Mouse (Mus musculus): ENCODE measurements around the gene Prss40. TPM values are rescaled to one million over a fixed set of nuclear protein-coding genes. Genes with fewer than 3 reads are reported as not detected.

The Prss40 gene
- polyA plus RNA-seq, 1 experiment from 2014 or later = not detected

DNA sequence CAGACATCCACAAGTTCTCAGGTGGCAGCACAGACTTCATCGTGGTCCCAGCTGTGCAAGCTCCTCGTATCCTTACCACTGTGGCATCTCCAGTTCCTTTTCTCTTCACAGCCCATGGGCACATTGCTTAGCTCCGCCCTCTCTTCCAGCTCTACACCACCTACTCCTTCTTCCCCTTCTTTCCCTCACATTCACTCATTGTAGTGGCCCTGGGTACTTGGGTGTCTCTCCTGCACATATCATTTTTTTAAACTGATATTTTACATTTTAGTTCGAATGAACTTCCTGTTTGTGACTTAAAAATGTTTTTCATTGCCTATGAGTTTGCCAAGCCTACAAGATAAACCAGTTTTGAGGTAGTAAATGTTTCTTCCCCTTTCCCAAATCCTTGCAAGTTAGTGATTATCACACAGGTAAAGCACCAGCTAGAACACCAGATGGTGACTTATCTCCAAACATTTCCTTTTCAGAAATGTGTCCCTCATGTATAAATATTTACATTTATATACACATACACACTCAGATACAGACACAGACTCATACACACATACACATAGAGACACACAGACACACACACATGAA is 54.7 kb downstream of the Prss40 start:
- H3K4me1 ChIP-seq = no peaks in the 10 kb centered on the region
- no peak overlapping the region for H3K4me3 ChIP-seq (replicated peaks)
- H3K9me3 ChIP-seq (replicated peaks) = no peaks in the 10 kb centered on the region
- H3K27me3 ChIP-seq = no peaks in the 10 kb centered on the region
- no peak overlapping the region for H3K4me2 ChIP-seq (replicated peaks)
- H3K36me3 ChIP-seq = no peaks in the 10 kb centered on the region
- no peak overlapping the region for H3K27ac ChIP-seq (replicated peaks)
- 73% methylated on average over 4 of the region's 4 CpGs for WGBS
- no peak for ATAC-seq (ENCODE audit: insufficient number of reproducible peaks, low FRiP score, low TSS enrichment, low read depth)
- no peak overlapping the region for H3K9ac ChIP-seq

DNA sequence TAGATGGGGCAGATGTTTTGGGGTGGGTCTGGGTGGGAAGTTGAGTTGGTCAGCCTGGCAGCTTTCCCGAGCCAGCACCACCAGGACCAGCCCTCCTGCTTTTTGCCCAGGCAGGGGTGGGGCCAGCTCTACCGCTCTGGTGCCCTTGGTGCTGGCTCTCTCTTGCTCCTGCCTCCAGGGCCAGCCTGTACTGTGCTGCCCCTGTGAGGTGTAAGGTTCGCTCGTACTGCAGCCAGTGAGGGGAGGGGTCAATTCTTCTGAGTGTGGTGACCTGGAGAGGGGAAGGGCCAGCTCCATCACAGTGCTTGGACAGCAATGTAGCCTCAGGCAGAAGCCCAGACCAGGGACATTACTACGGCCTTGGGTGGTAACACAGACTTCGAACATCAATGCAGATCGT is 55.4 kb downstream of the Prss40 start:
- H3K27ac ChIP-seq (replicated peaks) = no peak overlapping the region
- H3K9me3 ChIP-seq (replicated peaks) = no peaks in the 10 kb centered on the region
- no peak overlapping the region for H3K4me2 ChIP-seq (replicated peaks)
- no peaks in the 10 kb centered on the region for H3K27me3 ChIP-seq
- no peaks in the 10 kb centered on the region for H3K36me3 ChIP-seq
- H3K9ac ChIP-seq = no peak overlapping the region
- no peaks in the 10 kb centered on the region for H3K4me1 ChIP-seq
- ATAC-seq (ENCODE audit: insufficient number of reproducible peaks, low FRiP score, low TSS enrichment, low read depth) = 0 out of 2 replicates have a peak, but pooled peaks have one; percentile 17
- H3K4me3 ChIP-seq (replicated peaks) = no peak overlapping the region
- WGBS = 62% methylated on average over 7 of the region's 7 CpGs

GRCm38 (mm10) chr1:34502991-34503390 is 57.8 kb downstream of the Prss40 start:
- Histone ChIP-seq H3K27me3 (no peaks in the 10 kb centered on the region), H3K9ac (no peak overlapping the region), H3K4me3 (replicated peaks) (no peak overlapping the region), H3K27ac (replicated peaks) (no peak overlapping the region), H3K4me1 (no peaks in the 10 kb centered on the region), H3K9me3 (replicated peaks) (no peaks in the 10 kb centered on the region), H3K4me2 (replicated peaks) (no peak overlapping the region), H3K36me3 (no peaks in the 10 kb centered on the region)
- WGBS = 58% methylated on average over 3 of the region's 3 CpGs
- ATAC-seq (ENCODE audit: insufficient number of reproducible peaks, low FRiP score, low TSS enrichment, low read depth) = no peak

Other genes starting within 250 kb of the Prss40 start
- gene Ccdc115, start 121.3 kb downstream of the Prss40 start, polyA plus RNA-seq (2015; fragmentation: Nextera tagmentation; extraction: Ambion mirVana) = 57.3 and 58.4 TPM in 2 replicates
- gene Imp4, start 121.1 kb downstream of the Prss40 start, polyA plus RNA-seq (2015; fragmentation: Nextera tagmentation; extraction: Ambion mirVana) = 69.0 and 69.7 TPM in 2 replicates
- gene Ptpn18, start 101.2 kb downstream of the Prss40 start, polyA plus RNA-seq (2015; fragmentation: Nextera tagmentation; extraction: Ambion mirVana) = 19.3 and 21.0 TPM in 2 replicates
- not detected in 2 replicates for gene Prss39, start 62.5 kb downstream of the Prss40 start, polyA plus RNA-seq (2015; fragmentation: Nextera tagmentation; extraction: Ambion mirVana)
- 0.75 and 1.3 TPM in 2 replicates for gene Cfc1, start 25.3 kb downstream of the Prss40 start, polyA plus RNA-seq (2015; fragmentation: Nextera tagmentation; extraction: Ambion mirVana)
- gene Amer3, start 18.7 kb upstream of the Prss40 start, polyA plus RNA-seq (2015; fragmentation: Nextera tagmentation; extraction: Ambion mirVana) = 0.08 and 0.23 TPM in 2 replicates

All from embryonic facial prominence, embryonic 15.5 days (tissue).